24 mouse cellular contexts compared by ENCODE assay signal in genomic region chr3:108860786-108861185, GRCm38 (mm10). TPM values are rescaled to one million over a fixed set of nuclear protein-coding genes. Genes with fewer than 3 reads are reported as not detected.
"Had no signal": no experiment of that assay in that cellular context is flagged by ENCODE, and none has a peak within 500 bp of the region (broad histone marks: within the 10 kb centered on the region; RNA-seq: fewer than 3 reads in every experiment).

No protein-coding gene starts in this region.

- H3K4me1 ChIP-seq: liver, embryonic 12.5 days; liver, embryonic 15.5 days had no signal

- DNase-seq: kidney, adult 11 months; kidney, adult 8-10 months; kidney, postnatal 14 days; kidney, postnatal 4 days; liver; lung, adult 18-20 months; lung, postnatal 14 days; midbrain, embryonic 14.5 days; right cerebral cortex, postnatal 4 days; thymus, adult 2 months; thymus, postnatal 14 days had no signal

- H3K9me3 ChIP-seq: limb, embryonic 10.5 days; liver, embryonic 12.5 days; liver, embryonic 15.5 days; lung, embryonic 15.5 days; midbrain, embryonic 10.5 days had no signal

- ATAC-seq: liver, embryonic 12.5 days had no signal

- H3K27me3 ChIP-seq: limb, embryonic 13.5 days; liver, embryonic 12.5 days; liver, embryonic 15.5 days; lung, embryonic 15.5 days; megakaryocyte, embryonic 14.5 days had no signal

- H3K9ac ChIP-seq: limb, embryonic 13.5 days; liver, embryonic 12.5 days; liver, embryonic 15.5 days; lung, embryonic 15.5 days had no signal

- H3K4me3 ChIP-seq: limb, embryonic 10.5 days; limb, embryonic 13.5 days; liver, embryonic 12.5 days; liver, embryonic 15.5 days; lung, embryonic 15.5 days; megakaryocyte, embryonic 14.5 days; midbrain, embryonic 10.5 days had no signal

- H3K36me3 ChIP-seq: limb, embryonic 10.5 days; limb, embryonic 13.5 days; liver, embryonic 12.5 days; liver, embryonic 15.5 days; lung, embryonic 15.5 days; midbrain, embryonic 10.5 days had no signal

- H3K27ac ChIP-seq: limb, embryonic 10.5 days; limb, embryonic 13.5 days; liver, embryonic 12.5 days; liver, embryonic 15.5 days; lung, embryonic 15.5 days; macrophage; midbrain, embryonic 10.5 days; stomach, postnatal 0 days had no signal

- H3K4me2 ChIP-seq: limb, embryonic 13.5 days; liver, embryonic 12.5 days; liver, embryonic 15.5 days; lung, embryonic 15.5 days had no signal

RNA-seq across cellular contexts. Expression of gene Fndc7, which starts 29.0 kb away (rescaled TPM):
- total RNA-seq: midbrain, postnatal 0 days had no signal
- polyA plus RNA-seq: kidney, embryonic 16.5 days; limb, embryonic 10.5 days; midbrain, embryonic 14.5 days; midbrain, postnatal 0 days; neural tube, embryonic 11.5 days; stomach, embryonic 14.5 days had no signal
